Mouse (Mus musculus): ENCODE measurements around the gene Pam. TPM values are rescaled to one million over a fixed set of nuclear protein-coding genes. Genes with fewer than 3 reads are reported as not detected.

Pam gene
- polyA plus RNA-seq (2012; rRNA removed): 43.5 and 44.8 TPM in 2 replicates

DNA sequence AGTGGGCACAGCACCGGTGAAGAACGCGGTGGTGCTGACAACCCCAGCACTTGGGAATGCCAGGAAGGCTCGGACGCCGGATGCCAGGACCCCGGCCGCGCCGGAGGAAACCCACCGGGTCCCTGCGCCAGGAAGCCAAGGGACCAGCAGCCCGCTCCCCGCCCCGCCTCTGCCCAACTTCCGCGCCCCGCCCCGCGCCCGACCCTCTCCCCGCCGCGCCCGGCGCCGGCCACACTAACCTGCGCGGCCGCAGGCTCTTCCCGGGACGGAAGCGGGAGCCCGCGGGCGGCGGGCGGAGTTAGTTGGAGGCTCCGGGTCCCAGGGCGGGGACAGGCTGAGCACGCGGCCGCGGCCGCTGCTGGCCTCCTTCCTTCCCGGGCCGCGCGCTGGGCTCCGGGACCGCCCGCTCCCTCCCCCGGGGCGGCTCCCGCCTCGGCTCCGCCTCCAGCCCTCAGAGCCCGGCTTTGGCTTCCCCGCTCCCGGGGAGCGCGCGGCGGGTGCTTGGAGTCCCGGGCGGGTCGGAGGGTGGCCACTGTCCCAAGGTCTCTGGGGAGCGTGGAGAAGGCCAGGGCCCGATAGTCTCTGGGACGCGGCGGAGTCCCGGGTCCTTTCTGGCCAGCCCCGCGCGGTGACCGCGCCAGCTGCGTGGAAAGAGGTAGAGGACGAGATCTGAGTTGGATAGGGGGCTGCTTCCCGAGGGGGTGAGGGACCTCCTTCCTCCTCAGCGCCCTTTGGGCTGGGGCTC, at the start of gene Pam:
TSS of gene Pam (minus strand) at position 401 of the 745 bp plus-strand sequence.

DNA sequence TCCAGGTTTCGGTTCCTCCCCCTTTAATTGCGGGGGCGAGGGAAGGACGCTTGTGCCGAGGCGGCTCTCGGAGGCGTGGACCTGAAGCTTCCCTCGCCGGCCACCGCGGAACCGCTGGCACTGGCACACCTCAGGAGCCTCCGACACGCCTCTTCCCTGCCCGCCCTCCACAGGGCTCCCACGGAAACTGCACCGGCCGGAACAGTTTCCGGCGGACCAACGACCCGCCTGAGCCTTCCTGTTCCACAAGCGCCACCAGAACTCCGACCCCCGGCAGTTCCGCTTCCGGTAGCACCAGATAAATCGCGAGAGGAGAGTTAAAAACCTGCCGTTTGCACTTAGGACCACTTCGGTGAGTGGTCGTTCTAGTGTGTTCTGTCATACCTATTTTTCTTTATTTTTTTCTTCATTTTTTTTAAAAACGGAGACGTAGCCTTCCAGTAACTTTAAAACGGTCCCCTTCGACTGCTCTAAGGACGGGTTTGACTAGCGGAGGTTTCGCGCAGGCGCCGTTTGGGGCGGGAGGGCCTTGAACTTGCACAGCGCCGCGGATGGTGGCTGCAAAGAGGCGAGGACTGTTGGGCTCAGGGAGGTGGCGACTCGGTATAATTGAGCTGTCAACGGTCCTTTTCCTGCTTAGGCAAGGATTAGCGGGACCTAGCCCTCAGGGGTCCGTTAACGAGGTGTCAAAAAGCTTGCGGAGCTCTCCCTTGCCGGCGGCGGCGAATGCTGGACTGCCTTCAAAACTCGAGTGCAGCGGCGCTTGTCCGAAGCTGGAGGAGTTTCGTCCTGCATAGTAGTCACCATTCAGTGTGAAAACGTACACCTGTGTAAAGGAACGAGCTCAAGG, 325.3 kb downstream of the Pam start, which contains the start of the genes Gin1 and Ppip5k2:
TSS of gene Gin1 (plus strand) at position 269 of the 850 bp plus-strand sequence.
TSS of gene Ppip5k2 (minus strand) at position 508 of the 850 bp plus-strand sequence.

